Mouse (Mus musculus) urinary bladder, postnatal 36 days (tissue): Measurements from ENCODE around the gene Pfdn6.

Source experiments
- DNase-seq, 2 experiments: peaks; one replicate each; pipeline ENCODE4 v3.0.0; 2022; ENCODE audit warnings: low spot score in 2 of 2, mixed read lengths in 1 of 2

Pfdn6 gene

DNA sequence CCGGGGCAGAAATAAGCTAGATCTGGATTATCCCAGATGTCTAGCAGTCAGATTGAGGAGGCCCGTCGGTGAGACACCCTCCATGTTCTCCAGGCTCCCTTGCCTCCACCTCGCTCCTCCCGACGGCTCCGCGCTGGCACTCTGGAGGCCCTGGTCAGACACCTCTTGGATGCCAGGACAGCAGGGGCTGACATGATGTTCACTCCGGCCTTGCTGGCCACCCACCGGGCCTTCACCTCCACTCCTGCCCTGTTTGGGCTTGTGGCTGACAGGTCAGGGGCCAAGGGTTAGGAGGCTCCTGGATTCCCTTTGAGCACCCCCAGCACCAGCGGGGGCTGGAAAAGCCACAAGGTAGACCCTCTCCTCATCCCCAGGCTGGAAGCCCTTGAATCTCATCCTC is 8.2 kb downstream of the Pfdn6 start:
- no peak for DNase-seq

DNA sequence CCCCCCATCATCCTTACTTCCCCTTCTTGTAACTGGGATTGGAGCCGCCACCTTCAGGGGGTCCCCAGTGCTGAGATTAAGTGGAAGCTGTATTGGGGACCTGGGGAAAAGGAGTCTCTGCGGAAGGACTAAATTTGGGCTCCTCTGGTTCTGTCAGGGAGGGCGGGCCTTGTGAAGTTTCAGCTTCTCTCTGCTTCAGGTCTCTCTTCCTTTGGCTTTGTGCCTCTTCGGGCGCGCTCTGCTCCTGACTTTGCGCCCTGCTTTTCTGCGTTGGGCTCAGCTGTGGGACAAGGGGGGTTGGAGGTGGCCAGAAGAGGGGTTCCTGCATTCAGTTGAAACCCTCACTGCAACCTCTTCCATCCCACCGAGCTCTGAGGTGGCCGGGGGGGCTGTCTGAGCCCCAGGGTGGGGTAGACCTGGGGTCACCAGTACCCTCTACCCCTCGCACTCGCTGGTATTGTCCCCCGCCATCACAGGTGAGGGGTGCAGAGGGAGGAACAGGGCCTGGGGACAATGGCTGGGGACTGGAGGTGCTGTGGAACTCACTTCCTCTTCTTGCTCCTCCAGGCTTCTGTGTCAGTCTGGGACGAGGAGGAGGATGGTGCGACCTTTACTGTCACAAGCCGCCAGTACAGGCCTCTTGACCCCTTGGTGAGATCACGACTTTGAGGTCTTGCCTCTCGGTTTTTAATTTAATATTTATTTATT is 8.8 kb downstream of the Pfdn6 start:
- DNase-seq: no peak

DNA sequence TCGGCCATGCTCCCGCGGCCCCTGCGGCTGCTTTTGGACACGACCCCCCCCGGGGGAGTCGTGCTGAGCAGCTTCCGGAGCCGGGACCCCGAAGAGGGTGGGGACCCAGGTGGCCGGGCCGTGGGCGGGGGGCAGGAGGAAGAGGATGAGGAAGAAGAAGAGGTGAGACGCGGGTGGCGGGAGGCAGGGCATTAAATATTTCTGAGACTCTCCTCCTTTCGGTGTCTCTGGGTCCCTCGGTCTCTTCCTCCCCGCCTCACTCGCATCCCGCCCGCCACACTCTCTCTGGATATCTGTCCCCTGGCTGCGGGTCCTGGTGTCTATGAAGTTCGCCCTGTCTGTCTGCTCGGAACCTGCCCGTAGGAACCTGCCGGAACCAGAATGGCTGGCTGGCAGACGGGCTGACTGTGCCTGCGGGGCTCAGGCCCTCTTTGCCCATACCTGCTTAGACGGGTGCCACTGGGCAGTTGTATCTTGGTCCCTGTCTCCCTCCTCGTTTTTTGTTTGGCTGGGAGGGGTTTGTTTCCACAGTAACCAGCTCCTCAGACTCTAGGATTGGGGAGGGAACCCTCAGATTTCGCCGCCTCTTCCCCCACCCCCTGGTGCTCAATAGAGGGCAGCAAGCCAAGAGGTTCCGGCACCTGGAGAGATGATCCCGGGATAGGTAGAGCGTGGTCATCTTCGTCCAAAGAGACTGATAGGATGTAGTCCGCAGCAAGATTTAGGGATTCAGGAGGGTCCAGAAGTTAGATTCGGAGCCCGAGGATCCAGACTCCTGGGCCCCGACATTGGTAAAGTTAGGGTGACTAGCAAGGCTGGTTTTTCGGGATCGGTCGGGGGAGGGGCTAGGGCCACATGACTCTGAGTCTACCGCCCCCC is 9.6 kb downstream of the Pfdn6 start:
- peak; percentile 76 to 80 for DNase-seq

DNA sequence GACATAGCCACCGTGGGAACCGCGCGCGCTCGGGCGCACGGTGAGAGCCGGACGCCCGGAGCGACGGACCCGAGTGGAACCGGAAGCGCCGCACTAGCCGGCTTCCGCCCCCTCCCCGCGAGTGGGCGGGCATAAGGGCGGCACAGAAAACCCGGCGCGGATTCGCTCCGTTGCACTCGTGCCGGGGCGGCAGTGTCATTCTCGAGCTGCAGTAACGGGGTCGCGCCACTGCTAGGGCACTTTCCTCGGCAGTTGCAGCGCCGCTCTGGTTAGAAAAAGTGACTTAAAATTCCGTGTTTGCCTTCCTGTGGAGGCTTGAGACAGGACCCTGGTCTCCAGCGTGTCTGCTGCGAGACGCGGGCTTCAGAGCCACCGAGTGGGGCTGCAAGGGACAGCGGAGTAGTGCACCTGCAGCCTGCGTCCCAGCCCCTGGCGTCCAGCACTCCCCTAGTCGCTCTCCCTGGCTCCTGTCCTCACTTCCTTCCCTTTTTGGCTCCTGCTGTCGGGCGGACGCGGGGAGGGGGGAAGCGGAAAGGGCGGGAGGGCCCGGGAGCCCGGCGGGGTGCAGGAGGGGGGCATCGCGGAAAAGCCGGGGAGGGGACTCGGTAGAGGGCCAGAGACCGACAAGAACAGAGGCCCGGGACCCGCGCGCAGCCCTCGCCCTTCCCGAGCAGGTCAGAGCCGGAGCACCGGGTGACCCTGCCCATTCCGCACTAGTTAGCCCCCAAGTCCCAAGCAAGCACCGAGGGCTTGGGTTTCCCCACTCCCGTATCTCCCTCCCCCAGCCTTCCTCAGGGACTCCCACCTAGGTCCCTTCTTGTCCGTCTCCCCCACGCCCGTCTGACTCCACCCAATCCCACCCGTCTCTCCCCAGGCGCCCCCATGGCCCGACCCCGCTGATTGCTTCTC is 10.5 kb downstream of the Pfdn6 start, which contains the start of gene Rgl2:
Gene Rgl2 (plus strand): TSS at position 173 of the 909 bp plus-strand sequence.
- peak; percentile 88 to 90 for DNase-seq

DNA sequence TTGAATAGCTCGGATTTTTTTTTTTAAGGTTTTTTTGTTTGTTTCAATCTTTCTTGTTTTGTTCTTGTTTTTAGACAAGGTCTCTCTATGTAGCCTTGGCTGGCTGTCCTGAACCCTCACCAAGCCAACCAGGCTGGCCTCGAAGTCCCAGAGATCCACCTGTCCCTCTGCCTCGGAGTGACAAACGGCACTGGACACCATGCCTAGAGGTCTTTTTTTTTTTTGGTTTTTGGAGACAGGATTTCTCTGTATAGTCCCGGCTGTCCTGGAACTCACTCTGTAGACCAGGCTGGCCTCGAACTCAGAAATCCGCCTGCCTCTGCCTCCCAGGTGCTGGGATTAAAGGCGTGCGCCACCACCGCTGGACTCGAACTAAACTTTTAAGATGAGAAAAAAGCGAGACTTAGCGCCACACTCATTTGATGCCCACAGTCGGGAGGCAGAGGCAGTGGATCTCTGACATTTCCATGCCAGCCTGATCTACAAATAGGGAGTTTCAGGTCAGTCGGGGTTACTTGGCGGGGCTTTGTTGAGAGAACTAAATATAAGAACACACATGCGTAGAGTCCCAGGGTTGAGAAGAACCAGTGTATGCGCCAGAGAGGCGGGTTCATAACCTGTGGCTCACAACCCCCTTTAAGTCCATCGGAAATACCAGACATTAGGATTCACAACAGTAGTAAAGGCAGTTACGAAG is 11.7 kb downstream of the Pfdn6 start:
- DNase-seq: no peak

DNA sequence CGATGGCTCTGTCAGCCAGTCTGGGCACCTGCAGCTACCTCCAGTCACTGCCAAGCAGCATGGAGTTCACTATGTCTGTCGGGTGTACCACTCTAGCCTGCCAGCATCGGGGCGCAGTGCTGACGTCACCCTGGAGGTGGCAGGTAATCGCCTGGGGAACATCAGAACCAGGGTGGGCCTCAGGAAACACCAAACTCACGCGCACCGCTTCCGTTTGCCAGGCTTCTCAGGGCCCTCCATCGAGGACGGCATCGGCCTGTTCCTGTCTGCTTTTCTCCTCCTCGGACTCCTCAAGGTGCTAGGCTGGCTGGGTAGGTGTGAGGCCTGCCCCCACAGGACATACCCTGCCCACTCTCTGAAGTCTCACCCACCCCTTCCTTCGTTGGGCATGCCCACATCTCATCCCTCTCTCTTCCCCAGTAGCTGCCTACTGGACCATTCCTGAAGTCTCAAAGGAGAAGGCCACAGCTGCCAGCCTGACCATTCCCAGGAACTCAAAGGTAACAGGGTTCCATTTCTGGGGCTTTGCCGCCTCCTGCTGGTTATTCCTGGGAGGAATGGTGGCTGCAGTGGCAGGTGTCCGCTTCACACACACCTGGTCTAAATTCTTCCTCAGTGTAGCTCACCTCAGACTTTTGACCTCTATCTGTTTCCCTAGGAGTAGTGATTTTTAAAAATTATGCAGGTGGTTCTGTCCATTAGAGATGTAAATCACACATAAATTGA is 13.8 kb downstream of the Pfdn6 start:
- no peak for DNase-seq

DNA sequence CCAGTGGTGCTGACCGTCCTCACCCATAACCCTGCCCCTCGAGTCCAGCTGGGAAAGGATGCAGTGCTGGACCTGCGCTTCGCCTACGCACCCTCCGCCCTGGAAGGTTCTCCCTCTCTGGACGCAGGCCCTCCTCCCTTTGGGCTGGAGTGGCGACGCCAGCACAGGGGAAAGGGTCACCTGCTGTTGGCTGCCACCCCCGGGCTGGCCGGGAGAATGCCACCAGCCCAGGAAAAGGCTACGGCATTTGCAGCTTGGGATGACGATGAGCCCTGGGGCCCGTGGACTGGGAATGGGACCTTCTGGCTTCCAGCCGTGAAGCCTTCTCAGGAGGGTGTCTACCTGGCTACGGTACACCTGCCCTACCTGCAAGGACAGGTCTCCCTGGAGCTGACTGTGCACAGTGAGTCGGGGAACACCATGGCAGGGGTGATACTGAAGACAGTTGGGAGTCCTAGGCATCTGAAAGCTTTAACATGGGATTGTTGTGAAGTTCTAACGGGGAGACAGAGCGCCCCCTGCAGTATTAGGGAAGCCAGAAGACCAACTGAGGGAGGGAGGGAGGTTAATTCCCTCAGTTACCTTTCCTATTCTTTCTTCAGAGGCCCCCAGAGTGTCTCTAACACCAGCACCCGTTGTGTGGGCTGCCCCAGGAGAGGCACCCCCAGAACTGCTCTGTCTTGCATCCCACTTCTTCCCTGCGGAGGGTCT is 14.6 kb downstream of the Pfdn6 start:
- DNase-seq: no peak

DNA sequence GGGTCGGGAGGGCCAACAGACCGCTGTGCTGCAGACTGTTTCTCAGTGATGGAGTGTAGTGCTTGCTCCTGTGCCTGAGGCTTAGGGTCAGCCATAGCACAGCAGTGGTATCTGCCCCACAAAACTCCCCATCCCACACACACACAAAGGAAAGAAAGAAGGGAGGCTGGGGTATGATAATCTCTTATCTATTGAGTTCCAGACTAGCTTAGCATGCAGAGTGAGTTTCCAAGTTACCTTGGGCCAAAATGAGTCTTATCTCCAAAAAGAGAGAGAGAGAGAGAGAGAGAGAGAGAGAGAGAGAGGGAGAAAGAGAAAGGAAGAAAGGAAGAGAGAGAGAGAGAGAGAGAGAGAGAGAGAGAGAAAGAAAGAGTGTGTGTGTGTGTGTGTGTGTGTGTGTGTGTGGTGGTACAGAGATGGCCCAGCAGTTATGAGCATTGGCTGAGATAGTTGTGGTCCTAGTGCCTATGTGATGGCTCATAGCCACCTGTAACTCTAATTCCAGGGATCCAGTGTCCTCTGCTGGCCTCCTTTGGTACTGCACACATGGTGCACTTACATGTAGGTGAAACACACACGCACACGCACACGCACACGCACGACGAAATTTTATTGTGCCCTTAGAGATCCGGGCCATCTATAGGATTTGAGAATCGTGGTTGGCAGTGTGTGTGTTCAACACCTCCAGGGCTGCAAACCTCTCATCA is 15.4 kb downstream of the Pfdn6 start:
- no peak for DNase-seq

DNA sequence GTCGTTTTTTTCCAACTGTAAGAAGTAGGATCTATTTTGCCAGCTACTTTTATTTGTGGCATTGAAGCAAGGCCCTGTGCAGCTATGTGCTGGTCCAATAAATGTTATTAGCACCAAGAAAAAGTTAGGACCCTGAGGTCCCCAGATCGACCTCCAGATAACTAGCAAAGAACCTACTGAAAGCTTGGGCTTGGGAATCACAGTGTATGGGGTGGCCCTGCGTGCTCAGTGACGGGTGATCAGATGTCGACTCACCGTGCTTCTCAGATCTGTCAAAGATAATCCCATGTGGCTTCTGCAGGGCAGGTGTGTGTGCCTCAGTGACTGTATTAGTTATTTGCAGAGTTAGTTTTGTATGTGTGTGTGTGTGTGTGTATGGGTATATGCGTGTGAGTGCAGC is 18.8 kb downstream of the Pfdn6 start:
- no peak for DNase-seq

DNA sequence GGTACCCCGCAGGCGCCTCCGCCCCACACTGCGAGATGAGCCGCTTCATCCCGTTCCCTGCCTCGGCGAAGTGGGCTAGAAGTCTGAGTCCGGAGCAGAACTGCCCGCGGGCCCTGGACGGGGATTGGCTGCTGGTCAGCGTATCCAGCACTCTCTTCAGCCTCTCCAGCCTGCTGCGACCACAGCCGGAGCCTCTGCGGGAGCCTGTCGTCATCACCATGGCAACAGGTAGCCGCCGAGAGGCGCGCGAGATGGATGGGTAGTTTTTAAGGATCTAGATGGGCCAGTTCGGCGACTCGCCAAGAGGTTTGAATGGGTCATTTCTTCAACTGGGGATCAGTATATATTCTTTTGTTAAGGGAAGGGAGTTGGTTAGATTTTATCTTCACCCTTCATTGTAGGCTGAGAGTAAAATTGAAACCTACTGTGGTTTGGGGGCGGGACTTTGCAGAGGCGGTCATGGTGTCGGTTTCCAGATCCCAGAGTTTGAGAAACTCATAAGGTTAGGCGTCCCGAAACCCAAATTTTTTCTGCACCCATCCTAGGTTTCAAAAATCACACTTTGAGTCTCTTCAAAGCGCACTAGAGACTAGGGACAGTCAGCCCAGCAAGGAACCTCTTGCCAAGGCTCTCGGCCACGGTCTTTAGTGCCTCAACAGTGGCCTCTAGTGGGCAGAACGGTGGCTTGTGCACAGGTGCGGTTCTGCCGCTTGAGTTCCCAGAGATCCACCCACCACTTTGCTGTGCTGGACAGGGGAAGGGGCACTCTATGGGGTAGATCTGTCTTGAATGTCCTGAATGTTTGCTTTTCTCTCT is 19.7 kb downstream of the Pfdn6 start:
- peak; percentile 82 to 85 for DNase-seq

DNA sequence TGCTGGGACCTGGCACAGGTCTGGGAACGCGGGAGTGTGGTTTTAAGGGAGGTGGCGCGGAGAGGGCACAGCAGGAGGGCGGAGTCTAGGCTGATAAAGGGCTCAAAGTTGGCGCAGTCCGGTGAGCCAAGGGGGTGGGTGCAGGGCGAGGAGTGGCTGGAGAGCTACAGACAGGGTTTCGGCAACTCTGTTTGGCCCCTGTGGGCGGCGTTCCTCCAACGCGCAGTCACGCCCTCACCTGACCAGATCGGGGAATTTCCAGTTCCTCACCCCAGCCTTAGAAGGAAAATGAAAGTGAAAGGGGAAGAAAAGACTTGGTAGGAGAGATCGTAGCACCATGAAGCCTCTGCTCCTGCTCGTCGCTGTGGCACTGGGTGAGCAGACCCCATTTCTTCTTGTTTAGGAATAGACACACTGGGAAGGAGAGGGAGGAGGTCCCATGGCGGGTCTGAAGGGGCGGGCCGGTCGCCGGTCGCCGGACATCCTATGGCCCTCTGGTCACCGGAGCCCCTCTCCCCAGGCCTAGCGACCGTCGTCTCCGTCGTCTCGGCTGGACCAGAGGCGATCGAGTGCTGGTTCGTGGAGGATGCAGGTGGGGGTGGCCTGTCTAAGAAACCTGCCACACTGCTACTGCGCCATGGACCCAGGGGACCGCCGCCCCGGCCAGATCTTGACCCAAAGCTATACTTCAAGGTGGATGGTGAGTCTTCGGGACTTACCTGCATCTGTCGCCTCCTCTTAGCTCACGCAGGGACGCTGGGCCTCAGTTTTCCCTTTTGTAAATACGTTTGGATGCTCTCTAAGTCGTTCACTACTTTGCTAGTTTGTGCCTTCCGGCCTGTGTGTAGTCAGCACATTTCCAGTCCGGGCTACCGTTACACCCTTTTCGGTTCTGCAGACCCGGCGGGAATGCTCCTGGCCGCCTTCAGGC is 20.5 kb downstream of the Pfdn6 start:
- DNase-seq: peak; percentile 83 to 91

DNA sequence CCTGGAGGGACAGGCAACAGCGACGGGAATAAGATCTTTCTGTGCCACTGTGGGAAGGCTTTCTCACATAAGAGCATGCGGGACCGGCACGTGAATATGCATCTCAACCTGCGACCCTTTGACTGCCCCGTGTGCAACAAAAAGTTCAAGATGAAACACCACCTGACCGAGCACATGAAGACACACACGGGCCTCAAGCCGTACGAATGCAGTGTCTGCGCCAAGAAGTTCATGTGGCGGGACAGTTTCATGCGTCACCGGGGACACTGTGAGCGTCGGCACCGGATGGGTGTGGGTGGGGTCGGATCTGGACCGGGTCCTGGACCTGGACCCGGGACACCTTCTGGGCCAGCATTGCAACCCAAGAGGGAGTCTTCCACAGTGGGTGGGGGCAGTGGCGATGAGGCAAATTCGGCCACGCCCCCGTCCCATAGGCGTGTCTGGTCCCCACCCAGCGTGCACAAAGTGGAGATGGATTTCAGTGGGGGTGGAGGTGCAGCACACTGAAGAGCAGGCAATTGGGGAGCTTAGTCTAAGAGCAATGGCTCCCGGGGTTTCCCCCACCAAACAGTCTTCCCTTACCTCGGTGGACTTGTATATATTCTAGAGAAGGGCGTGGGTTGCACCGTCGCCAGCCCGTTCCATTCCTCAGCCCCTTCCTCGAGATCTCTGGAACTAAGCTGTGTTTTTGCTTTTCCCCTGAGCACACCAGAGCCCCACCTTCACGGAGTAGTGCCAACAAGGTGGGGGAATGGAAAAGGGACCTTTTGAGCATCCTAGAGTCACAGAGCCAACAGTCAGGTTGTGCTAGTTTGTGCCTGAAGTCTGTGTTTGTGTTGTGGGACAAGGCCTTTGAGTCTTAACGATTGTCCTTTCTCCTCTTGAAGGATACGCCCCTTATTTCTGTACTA is 21.6 kb downstream of the Pfdn6 start:
- peak; percentile 42 to 61 for DNase-seq

DNA sequence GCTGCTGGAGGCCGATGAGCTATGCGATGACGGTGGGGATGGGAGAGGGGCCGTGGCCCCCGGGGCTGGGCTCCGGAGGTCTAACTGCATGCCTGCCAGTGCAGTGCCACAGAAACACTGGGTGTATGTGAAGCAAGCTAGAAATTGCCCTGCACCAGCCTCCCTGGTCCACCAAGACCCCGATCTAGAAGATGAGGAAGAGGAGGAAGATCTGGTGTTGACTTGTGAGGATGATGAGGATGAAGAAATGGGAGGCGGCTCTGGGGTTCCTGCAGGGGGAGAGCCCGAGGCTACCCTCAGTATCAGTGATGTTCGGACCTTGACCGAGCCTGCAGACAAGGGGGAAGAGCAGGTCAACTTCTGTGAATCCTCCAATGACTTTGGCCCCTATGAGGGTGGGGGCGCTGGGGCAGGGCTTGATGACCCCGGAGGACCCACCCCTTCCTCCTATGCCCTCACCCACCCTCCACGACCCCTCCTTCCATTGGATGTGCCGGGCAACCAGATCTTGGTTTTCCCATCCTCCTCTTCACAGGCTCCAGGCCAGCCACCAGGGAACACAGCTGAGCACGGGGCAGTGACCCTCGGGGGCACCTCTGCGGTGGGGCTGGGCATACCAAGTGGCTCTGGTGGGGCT is 22.4 kb downstream of the Pfdn6 start:
- DNase-seq: no peak

DNA sequence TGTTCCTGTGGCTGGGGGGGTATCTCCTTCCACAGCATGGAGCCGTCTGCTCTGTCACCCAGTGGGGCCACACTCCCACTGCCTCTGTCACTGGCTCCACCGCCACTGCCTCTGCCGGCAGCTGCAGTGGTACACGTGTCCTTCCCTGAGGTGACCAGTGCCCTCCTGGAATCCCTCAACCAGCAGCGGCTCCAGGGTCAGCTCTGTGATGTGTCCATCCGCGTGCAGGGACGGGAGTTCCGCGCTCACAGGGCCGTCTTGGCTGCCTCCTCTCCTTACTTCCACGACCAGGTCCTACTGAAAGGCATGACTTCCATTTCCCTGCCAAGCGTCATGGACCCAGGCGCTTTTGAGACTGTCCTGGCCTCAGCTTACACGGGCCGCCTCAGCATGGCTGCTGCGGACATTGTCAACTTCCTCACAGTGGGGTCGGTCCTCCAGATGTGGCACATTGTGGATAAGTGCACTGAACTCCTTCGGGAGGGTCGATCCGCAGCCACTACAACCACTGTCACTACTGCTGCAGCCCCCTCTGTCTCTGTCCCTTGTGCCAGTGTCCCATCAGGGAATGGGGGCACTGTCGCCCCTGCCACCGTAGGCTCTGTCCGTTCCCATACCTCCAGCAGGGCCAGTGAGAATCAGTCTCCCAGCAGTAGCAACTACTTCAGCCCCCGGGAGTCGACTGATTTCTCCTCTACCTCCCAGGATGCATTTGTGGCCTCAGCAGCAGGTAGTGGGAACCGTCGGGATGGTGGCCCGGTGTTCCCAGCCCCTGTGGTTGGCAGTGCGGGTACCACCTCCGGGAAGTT is 23.1 kb downstream of the Pfdn6 start:
- DNase-seq: no peak

DNA sequence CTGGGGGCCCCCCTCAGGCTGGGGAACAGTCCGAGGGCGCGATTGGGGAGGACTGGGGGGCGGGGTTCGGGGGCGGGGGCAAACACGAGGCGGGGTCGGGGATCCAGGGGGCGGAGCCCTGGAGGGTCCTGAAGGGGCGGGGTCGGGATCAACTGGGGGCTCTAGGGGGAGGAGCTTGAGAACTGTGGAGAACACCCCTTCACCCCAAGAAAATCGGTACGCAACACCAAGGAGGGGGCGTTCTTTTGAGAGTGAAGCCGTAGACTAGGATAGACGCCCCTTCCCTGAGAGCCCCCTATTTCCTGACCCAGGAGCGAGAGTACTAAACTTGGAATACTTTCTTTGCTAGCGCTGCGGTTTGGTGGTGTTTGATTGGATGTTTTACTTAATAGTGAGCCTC is 23.8 kb downstream of the Pfdn6 start:
- DNase-seq: no peak
